Mouse (Mus musculus): ENCODE results near the gene Frat1. TPM values are rescaled to one million over a fixed set of nuclear protein-coding genes. Genes with fewer than 3 reads are reported as not detected.
"Not testable (repeated sequence)": the region's sequence is repeated elsewhere in the genome, so short reads cannot be mapped to it uniquely, and the experiment has no call there.

Gene Frat1
- total and polyA plus RNA-seq, 2 experiments from 2014 or later = 33.0 to 34.3 TPM

DNA sequence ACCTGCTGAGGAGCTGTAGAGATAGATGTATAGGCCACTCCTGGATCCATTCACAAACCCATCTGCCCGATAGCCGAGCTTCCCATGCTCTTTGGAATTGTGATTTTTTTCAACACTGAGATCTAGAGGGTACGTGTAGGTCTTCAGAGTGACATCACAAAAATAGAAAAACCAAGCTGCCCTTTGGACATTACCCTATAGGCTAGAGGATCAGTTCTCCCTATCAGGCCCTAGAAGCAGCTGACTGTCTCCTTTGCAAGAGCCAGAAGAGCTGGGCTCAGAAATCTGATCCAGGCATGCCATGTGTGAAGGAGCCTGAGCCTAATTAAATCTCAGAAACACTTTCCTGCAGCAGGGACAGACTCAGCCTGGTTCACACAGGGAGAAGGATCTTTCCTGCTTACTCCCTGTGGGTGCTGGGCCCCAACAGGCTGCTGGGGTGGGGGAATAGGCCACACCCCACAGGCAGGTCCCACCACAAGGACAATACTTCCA lies 28.1 kb downstream of the Frat1 start:
- no peaks in the 10 kb centered on the region for H3K27me3 ChIP-seq (ENCODE audit: insufficient read depth, low read length)
- no peak for TF ChIP-seq CTCF (IDR thresholded peaks at IDR 0.05)
- no peak overlapping the region for H3K27ac ChIP-seq (ENCODE audit: low read depth, low read length)
- ATAC-seq (ENCODE audit: low FRiP score) (no peak), DNase-seq (ENCODE audit: low spot score) (no peak)
- H3K9me3 ChIP-seq (ENCODE audit: low read length) = no peaks in the 10 kb centered on the region
- no peaks in the 10 kb centered on the region for H3K4me1 ChIP-seq (ENCODE audit: insufficient read depth, low read length)
- H3K4me2 ChIP-seq (ENCODE audit: low read depth, low read length, poor library complexity, severe bottlenecking) = no peak overlapping the region
- WGBS = 88% methylated on average over 3 of the region's 3 CpGs
- no peak overlapping the region for H3K9ac ChIP-seq (replicated peaks; ENCODE audit: low read length, poor library complexity, severe bottlenecking)
- peaks cover 17% of the 10 kb centered on the region; the same call in 1 of the 2 replicates for H3K36me3 ChIP-seq (ENCODE audit: insufficient read depth, low read length)
- H3K4me3 ChIP-seq (ENCODE audit: low read depth, low read length) = no peak overlapping the region

GRCm38 (mm10) chr19:41866707-41867106 lies 36.9 kb downstream of the Frat1 start:
- ATAC-seq (ENCODE audit: low FRiP score) = no peak

DNA sequence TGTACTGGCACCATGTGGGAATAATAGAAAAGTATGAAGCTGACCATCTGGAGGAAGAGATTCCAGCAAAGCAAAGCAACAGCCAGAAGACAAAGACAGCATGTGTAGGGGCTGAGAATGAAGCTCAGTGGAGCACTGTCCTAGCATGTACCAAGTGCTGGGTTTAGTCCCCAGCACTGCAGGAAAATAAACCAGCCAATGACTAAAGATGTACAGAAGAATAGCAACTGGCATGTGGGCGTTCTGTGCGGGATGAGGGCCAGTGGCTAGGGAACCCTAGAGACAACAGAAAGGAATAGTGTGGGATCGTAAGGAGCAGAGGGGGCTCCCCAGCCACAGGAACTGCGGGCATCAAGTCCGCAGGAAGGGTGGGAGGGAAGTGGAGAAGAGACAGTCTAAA lies 39.5 kb downstream of the Frat1 start:
- no peak overlapping the region for H3K27ac ChIP-seq (ENCODE audit: low read depth, low read length)
- no peak overlapping the region for H3K4me3 ChIP-seq (ENCODE audit: low read depth, low read length)
- no peak for TF ChIP-seq CTCF (IDR thresholded peaks at IDR 0.05)
- H3K9ac ChIP-seq (replicated peaks; ENCODE audit: low read length, poor library complexity, severe bottlenecking) = no peak overlapping the region
- ATAC-seq (ENCODE audit: low FRiP score) (no peak), DNase-seq (ENCODE audit: low spot score) (no peak)
- H3K36me3 ChIP-seq (ENCODE audit: insufficient read depth, low read length) = peaks cover 73% of the 10 kb centered on the region
- no peaks in the 10 kb centered on the region for H3K9me3 ChIP-seq (ENCODE audit: low read length)
- no peaks in the 10 kb centered on the region for H3K27me3 ChIP-seq (ENCODE audit: insufficient read depth, low read length)
- no peaks in the 10 kb centered on the region for H3K4me1 ChIP-seq (ENCODE audit: insufficient read depth, low read length)
- 96% methylated on average over 5 of the region's 5 CpGs for WGBS
- H3K4me2 ChIP-seq (ENCODE audit: low read depth, low read length, poor library complexity, severe bottlenecking) = no peak overlapping the region

More at GRCm38 (mm10) chr19:41866707-41867106, 36.9 kb downstream of the Frat1 start:
- H3K36me3 ChIP-seq (ENCODE audit: insufficient read depth, low read length) = peaks cover 71% of the 10 kb centered on the region
- 90% methylated on average over 8 of the region's 8 CpGs for WGBS
- no peak overlapping the region for H3K4me3 ChIP-seq (ENCODE audit: low read depth, low read length)
- TF ChIP-seq CTCF (IDR thresholded peaks at IDR 0.05) = no peak
- no peak overlapping the region for H3K9ac ChIP-seq (replicated peaks; ENCODE audit: low read length, poor library complexity, severe bottlenecking)
- no peak for DNase-seq (ENCODE audit: low spot score)
- H3K27me3 ChIP-seq (ENCODE audit: insufficient read depth, low read length) = no peaks in the 10 kb centered on the region
- no peaks in the 10 kb centered on the region for H3K9me3 ChIP-seq (ENCODE audit: low read length)
- H3K4me2 ChIP-seq (ENCODE audit: low read depth, low read length, poor library complexity, severe bottlenecking) = no peak overlapping the region
- H3K27ac ChIP-seq (ENCODE audit: low read depth, low read length) = no peak overlapping the region
- H3K4me1 ChIP-seq (ENCODE audit: insufficient read depth, low read length) = no peaks in the 10 kb centered on the region

DNA sequence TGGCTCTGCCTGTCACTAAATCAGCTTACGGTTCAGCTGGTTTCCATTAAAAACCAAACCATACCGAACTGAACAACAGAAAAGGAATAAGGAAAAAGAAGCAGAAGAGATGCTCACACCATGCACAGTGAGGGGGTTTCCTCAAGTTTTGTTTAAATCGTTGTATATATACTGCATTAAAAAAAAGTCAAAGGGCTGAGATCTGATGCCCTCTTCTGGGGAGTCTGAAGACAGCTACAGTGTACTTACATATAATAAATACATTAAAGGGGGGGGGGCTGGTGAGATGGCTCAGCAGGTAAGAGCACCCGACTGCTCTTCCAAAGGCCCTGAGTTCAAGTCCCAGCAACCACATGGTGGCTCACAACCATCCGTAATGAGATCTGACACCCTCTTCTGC lies 40.2 kb downstream of the Frat1 start:
- peak; percentile 29; the same call in 1 of the 2 replicates for TF ChIP-seq CTCF (IDR thresholded peaks at IDR 0.05)

DNA sequence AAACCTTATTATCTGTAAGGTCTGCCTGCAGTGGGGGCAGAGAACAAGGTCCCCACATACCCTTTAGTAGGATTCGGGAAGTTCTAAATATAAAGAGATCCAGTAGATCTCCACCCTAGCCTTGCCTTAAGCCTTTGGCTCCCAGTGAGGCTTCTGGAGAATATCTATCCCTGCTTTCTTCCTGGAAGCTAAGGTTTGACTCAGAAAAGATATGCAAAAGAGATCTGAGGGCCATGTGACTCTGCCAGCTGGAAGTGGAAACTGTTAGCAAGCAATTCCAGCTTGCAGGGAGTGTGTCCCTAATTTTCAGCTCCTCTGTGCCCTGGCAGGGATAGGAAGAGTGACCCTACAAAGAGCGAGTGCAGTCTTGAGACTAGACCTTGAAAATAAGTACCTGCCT lies 42.5 kb downstream of the Frat1 start:
- WGBS = 95% methylated on average over 2 of the region's 2 CpGs
- ATAC-seq (ENCODE audit: low FRiP score) (no peak), DNase-seq (ENCODE audit: low spot score) (no peak)
- Histone ChIP-seq H3K4me1 (ENCODE audit: insufficient read depth, low read length) (no peaks in the 10 kb centered on the region), H3K4me3 (ENCODE audit: low read depth, low read length) (no peak overlapping the region), H3K27me3 (ENCODE audit: insufficient read depth, low read length) (no peaks in the 10 kb centered on the region), H3K36me3 (ENCODE audit: insufficient read depth, low read length) (peaks cover 72% of the 10 kb centered on the region), H3K27ac (ENCODE audit: low read depth, low read length) (no peak overlapping the region), H3K4me2 (ENCODE audit: low read depth, low read length, poor library complexity, severe bottlenecking) (no peak overlapping the region), H3K9me3 (ENCODE audit: low read length) (no peaks in the 10 kb centered on the region), H3K9ac (replicated peaks; ENCODE audit: low read length, poor library complexity, severe bottlenecking) (no peak overlapping the region)
- no peak for TF ChIP-seq CTCF (IDR thresholded peaks at IDR 0.05)

More for the DNA sequence above, 40.2 kb downstream of the Frat1 start:
- not testable (repeated sequence) for ATAC-seq (ENCODE audit: low FRiP score); H3K4me1 ChIP-seq (ENCODE audit: insufficient read depth, low read length); H3K4me3 ChIP-seq (ENCODE audit: low read depth, low read length); H3K4me2 ChIP-seq (ENCODE audit: low read depth, low read length, poor library complexity, severe bottlenecking); H3K27ac ChIP-seq (ENCODE audit: low read depth, low read length); H3K9me3 ChIP-seq (ENCODE audit: low read length); H3K27me3 ChIP-seq (ENCODE audit: insufficient read depth, low read length); DNase-seq (ENCODE audit: low spot score); H3K9ac ChIP-seq (replicated peaks; ENCODE audit: low read length, poor library complexity, severe bottlenecking)
- WGBS = 66% methylated on average over 5 of the region's 5 CpGs
- H3K36me3 ChIP-seq (ENCODE audit: insufficient read depth, low read length) = peaks cover 78% of the 10 kb centered on the region

DNA sequence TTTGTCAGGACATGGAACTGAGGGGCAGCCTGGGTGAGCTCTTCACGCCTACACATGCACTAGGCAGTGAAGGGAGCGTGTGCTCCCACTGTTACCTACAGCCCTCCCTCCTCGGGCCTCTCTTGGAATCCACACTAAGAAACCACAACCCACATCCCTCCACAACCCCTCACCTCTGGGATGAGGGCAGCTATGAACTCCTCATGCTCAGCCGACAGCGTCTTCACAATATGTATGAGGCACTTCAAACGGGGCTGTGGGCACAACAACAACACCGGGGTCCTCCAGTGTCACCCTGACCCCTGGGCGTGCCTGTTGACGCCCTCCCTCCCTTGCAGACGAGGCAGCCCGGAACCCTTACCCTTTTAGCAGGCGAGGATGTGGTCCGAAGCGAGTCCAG lies 44.6 kb downstream of the Frat1 start:
- no peaks in the 10 kb centered on the region for H3K9me3 ChIP-seq (ENCODE audit: low read length)
- H3K4me1 ChIP-seq (ENCODE audit: insufficient read depth, low read length) = no peaks in the 10 kb centered on the region
- TF ChIP-seq CTCF (IDR thresholded peaks at IDR 0.05) = no peak
- 96% methylated on average over 14 of the region's 14 CpGs for WGBS
- ATAC-seq (ENCODE audit: low FRiP score) (no peak), DNase-seq (ENCODE audit: low spot score) (no peak)
- no peak overlapping the region for H3K9ac ChIP-seq (replicated peaks; ENCODE audit: low read length, poor library complexity, severe bottlenecking)
- H3K4me3 ChIP-seq (ENCODE audit: low read depth, low read length) = no peak overlapping the region
- peaks cover 63% of the 10 kb centered on the region for H3K36me3 ChIP-seq (ENCODE audit: insufficient read depth, low read length)
- H3K27me3 ChIP-seq (ENCODE audit: insufficient read depth, low read length) = no peaks in the 10 kb centered on the region
- H3K27ac ChIP-seq (ENCODE audit: low read depth, low read length) = no peak overlapping the region
- no peak overlapping the region for H3K4me2 ChIP-seq (ENCODE audit: low read depth, low read length, poor library complexity, severe bottlenecking)
